Mouse (Mus musculus): Measurements from ENCODE around the gene Gm12569.

DNA sequence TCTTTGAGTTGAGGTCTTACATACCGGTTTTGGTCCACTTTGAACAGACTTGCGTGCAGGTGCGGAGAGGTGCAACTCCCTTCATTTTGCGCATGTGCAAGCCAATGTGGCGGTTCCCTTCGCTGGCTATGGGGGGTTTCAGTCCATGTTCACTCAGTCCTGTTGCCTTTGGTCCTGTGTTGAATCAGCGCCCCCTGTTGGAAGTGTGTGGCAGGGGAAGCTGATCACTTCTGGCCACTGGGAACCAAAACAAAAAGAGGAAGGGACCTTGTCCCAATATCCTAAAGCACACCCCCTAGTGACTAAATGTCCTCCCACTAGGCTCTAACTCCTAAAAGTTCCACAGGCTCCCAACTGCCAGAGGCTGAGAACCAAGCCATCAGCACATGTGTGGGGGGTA is 6.3 kb upstream of the Gm12569 start:
- TF ChIP-seq CHD2 (IDR thresholded peaks at IDR 0.05; ENCODE audit: low read depth, low read length) (no peak), ZNF384 (IDR thresholded peaks at IDR 0.05; ENCODE audit: low read depth, low read length) (no peak), MAFK (IDR thresholded peaks at IDR 0.05; ENCODE audit: insufficient read depth, low read depth, low read length) (no peak), ZC3H11A (IDR thresholded peaks at IDR 0.05; ENCODE audit: borderline replicate concordance, low read depth, low read length) (no peak)
